Mouse (Mus musculus) liver, postnatal 0 days (tissue): ENCODE measurements at regions not wholly inside any gene's neighbourhood (a gene's known extent, or its start where the extent isn't known, plus 50 kb on each side); places are given as distances from the start of the nearest gene placed in this dataset.

Experiments
- ATAC-seq: fragments of 200-750 bp; cut with Nextera tagmentation; 2 replicates; pipeline ENCODE4 v1.8.0; 2017; ENCODE audit warnings: mild to moderate bottlenecking, moderate library complexity
- DNase-seq: peaks from one replicate; pipeline ENCODE4 v3.0.0-alpha.2; 2016
- H3K27ac ChIP-seq: fragments of 300-500 bp; sonication (generic); 2 replicates; pipeline ENCODE4 v1.5.1; 2014; ENCODE audit warnings: antibody characterized with exemption, moderate library complexity, mild to moderate bottlenecking, low read depth
- H3K27me3 ChIP-seq: fragments of 300-500 bp; sonication (generic); 2 replicates; pipeline ENCODE4 v1.6.1; 2014; ENCODE audit warnings: low read length, control low read depth, mixed read lengths; ENCODE audit not compliant: insufficient read depth
- H3K36me3 ChIP-seq: fragments of 300-500 bp; sonication (generic); replicated peaks from 2 replicates; pipeline ENCODE4 v1.6.1; 2014; ENCODE audit warnings: mild to moderate bottlenecking, control low read depth, low read length, moderate library complexity, mixed read lengths; ENCODE audit not compliant: insufficient read depth
- H3K4me1 ChIP-seq: fragments of 300-500 bp; sonication (generic); 2 replicates; pipeline ENCODE4 v1.6.1; 2014; ENCODE audit warnings: antibody characterized with exemption, mild to moderate bottlenecking, control low read depth; ENCODE audit not compliant: insufficient read depth
- H3K4me2 ChIP-seq: fragments of 300-500 bp; sonication (generic); 2 replicates; pipeline ENCODE4 v1.6.1; 2014; ENCODE audit warnings: low read depth, mild to moderate bottlenecking, low read length, moderate library complexity, mixed read lengths
- H3K4me3 ChIP-seq: fragments of 300-500 bp; sonication (generic); 2 replicates; pipeline ENCODE4 v1.5.1; 2014; ENCODE audit warnings: low read depth, low read length
- H3K9ac ChIP-seq: fragments of 300-500 bp; sonication (generic); replicated peaks from 2 replicates; pipeline ENCODE4 v1.6.1; 2014; ENCODE audit warnings: mild to moderate bottlenecking, moderate library complexity
- H3K9me3 ChIP-seq: fragments of 300-500 bp; sonication (generic); 2 replicates; pipeline ENCODE4 v1.6.1; 2016; ENCODE audit warnings: mild to moderate bottlenecking, control low read depth, low read length, mixed read lengths
- CTCF ChIP-seq: sonication (generic); IDR thresholded peaks from 2 replicates; pipeline ENCODE4 v1.5.1; 2016; ENCODE audit warnings: antibody characterized with exemption, low read depth
- EP300 ChIP-seq: IDR thresholded peaks from 2 replicates; pipeline ENCODE4 v1.6.1; 2016; ENCODE audit warnings: antibody characterized with exemption, low read depth, mild to moderate bottlenecking
- whole genome bisulfite sequencing: fragments of 180-500 bp; shearing (Covaris S2); extraction: QIAGEN DNeasy Blood & Tissue Kit; methylation state at CpG from one replicate; pipeline ENCODE4 v1.1.7; 2014; ENCODE audit not compliant: insufficient replicate concordance; 5-methylcytosine and 5-hydroxymethylcytosine counted together

DNA sequence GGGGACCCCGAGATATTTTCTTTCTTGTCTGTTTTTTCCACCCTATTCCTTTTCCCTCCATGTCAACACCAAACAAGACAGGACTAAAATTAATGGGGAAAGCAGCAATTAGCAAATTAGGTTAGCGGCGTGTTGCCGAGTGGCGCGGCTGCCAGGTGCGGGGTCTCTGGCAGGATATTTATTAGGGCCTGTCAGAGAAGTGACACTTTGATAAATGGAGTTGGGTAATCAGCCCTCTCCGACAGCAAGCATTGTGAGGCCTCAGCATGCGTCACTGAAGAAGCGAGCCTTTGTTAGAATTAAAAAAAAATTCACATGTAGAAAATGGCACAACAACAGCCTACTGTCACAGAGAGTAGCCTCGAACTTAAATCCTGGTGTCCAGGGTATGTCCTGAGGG, 162.3 kb downstream of the Dhx35 start:
- no peak for DNase-seq
- Histone ChIP-seq H3K4me3 (no peak overlapping the region), H3K4me1 (no peaks in the 10 kb centered on the region), H3K27me3 (no peaks in the 10 kb centered on the region), H3K9ac (no peak overlapping the region), H3K9me3 (no peaks in the 10 kb centered on the region), H3K27ac (no peak overlapping the region), H3K4me2 (no peak overlapping the region), H3K36me3 (no peaks in the 10 kb centered on the region)
- ATAC-seq, result no peak
- TF ChIP-seq EP300 (no peak), CTCF (no peak)
- 53% methylated on average over 11 of the region's 11 CpGs for WGBS

DNA sequence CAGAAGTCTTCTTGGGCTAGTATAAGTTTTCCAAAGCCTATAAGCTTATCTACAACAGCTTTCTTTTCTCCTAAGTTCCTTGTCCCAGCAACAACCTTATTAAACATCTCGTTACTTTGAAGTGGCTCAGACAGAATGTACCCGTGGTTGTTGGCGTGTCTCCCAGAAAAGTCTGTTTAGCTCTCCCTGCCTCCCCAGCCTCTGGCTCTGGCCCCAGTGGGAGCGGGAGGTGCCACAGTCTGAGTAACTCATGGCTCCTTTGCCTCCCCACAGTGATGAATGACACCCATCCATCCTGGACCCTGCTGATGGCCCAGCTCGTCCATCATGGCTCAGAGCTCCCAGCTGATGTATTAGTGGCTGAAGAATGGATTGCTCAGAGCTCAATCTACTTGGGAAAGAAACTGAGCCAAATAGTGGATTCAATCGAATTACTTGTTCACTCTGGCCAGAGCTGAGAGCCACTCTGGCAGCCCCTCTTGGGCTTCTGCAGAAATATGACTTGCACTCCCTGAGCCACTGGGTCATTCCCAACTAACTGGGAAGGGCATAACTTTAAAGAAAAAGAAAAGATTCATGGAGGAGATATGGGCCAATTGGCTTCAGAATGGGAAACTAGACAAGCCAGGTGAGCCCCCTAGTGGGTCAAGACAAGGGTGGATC, 170.5 kb downstream of the Dhx35 start:
- Histone ChIP-seq H3K4me1 (no peaks in the 10 kb centered on the region), H3K9me3 (no peaks in the 10 kb centered on the region), H3K27ac (no peak overlapping the region), H3K4me2 (no peak overlapping the region), H3K36me3 (no peaks in the 10 kb centered on the region), H3K4me3 (no peak overlapping the region), H3K27me3 (no peaks in the 10 kb centered on the region), H3K9ac (no peak overlapping the region)
- DNase-seq (no peak), ATAC-seq (no peak)
- no peak for TF ChIP-seq EP300
- TF ChIP-seq CTCF, result no peak
- WGBS, result 69% methylated on average over 6 of the region's 6 CpGs

DNA sequence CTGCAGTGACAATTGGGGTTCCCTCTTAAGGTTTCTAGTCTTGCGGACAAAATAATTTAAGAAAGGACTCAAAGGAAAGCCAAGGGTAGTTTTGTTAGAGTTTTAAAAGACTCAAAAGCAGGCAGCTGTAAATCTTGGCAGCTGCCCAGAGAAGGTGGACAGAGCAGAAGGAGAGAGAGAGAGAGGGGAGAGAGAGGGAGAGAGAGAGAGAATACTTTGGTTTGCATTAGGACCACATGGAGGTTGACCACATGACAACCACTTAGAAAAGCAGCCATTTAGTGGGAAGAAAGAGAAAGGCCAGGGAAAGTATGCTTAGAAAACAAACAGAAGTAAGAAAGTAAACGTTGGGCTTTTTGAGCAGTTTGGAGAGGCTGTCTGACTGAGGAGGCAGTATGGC, 177.6 kb downstream of the Dhx35 start:
- Histone ChIP-seq H3K4me3 (no peak overlapping the region), H3K36me3 (no peaks in the 10 kb centered on the region), H3K4me2 (no peak overlapping the region), H3K4me1 (no peaks in the 10 kb centered on the region), H3K9me3 (no peaks in the 10 kb centered on the region), H3K27me3 (no peaks in the 10 kb centered on the region), H3K9ac (no peak overlapping the region), H3K27ac (no peak overlapping the region)
- TF ChIP-seq CTCF, result no peak
- no peak for TF ChIP-seq EP300
- ATAC-seq (no peak), DNase-seq (no peak)
- WGBS, result 66% methylated on average over 2 of the region's 2 CpGs

- Histone ChIP-seq H3K4me2 (no peak overlapping the region), H3K4me3 (no peak overlapping the region), H3K27ac (no peak overlapping the region), H3K36me3 (no peaks in the 10 kb centered on the region), H3K9ac (no peak overlapping the region), H3K9me3 (no peaks in the 10 kb centered on the region), H3K4me1 (no peaks in the 10 kb centered on the region), H3K27me3 (no peaks in the 10 kb centered on the region)
- ATAC-seq (no peak), DNase-seq (peak; percentile 18)
- WGBS, result 72% methylated on average over 17 of the region's 17 CpGs
- TF ChIP-seq CTCF (no peak), EP300 (no peak)
Measured at GRCm38 (mm10) chr2:158985529-158986148, 191.0 kb downstream of the Dhx35 start.

DNA sequence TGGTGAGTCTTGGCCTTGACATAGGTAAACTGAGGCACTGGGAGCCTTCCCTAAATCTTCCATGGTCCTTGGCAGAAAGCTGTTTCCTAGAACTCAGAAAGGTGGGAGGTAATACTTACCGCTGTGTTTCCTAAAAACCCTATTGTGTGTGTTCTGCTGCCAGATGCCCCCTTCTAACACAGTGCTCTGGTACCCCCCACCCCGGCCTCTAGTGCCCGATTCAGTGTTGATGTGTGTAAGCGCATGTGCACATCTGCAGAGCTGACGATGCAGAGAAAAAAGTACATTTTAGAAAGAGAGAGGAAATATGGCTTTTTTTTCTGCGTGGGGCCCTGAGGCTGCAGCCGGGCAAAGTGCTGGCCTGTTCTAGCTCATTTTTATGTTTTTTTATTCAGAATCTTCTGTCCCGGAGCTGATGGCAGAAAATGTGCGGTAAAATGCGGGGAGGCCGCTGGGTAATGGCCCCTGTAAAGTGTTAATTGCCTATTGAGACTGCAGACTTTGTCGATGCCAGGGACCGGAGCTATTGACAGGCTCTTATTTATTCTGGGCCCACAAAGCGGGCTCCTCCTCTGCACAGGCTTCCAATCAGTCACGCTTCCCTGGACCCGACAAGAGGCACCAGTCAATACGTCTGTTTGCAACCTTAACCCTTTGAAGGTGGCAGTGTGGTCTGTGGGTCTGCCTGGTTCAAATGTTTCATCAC, 208.0 kb downstream of the Dhx35 start:
- H3K9ac ChIP-seq, result no peak overlapping the region
- WGBS, result 47% methylated on average over 17 of the region's 17 CpGs
- no peak overlapping the region for H3K27ac ChIP-seq
- DNase-seq (peak; percentile 18), ATAC-seq (no peak)
- no peaks in the 10 kb centered on the region for H3K36me3 ChIP-seq
- H3K4me2 ChIP-seq, result no peak overlapping the region
- H3K4me1 ChIP-seq, result no peaks in the 10 kb centered on the region
- H3K27me3 ChIP-seq, result no peaks in the 10 kb centered on the region
- no peak for TF ChIP-seq EP300
- no peak for TF ChIP-seq CTCF
- no peaks in the 10 kb centered on the region for H3K9me3 ChIP-seq
- H3K4me3 ChIP-seq, result no peak overlapping the region

DNA sequence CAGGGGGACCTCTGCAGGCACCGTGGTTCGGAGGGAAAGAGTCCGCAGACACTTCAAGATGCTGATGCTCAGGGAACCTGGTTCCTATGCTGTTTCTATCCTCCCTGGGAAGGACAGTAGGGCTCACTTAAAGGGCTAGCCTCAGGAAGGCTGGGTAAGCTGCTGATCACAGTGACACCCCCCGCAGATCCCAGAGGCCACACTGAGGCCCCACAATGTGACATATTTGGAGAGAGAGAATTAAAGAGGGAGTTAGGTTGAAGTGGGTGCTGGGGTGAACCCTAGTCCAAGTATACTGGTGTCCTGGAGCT, 208.5 kb downstream of the Dhx35 start:
- 71% methylated on average over 4 of the region's 4 CpGs for WGBS
- Histone ChIP-seq H3K9ac (no peak overlapping the region), H3K36me3 (no peaks in the 10 kb centered on the region), H3K27me3 (no peaks in the 10 kb centered on the region), H3K9me3 (no peaks in the 10 kb centered on the region), H3K4me1 (no peaks in the 10 kb centered on the region), H3K4me3 (no peak overlapping the region), H3K27ac (no peak overlapping the region), H3K4me2 (no peak overlapping the region)
- ATAC-seq (no peak), DNase-seq (no peak)
- no peak for TF ChIP-seq CTCF
- TF ChIP-seq EP300, result no peak
